Mouse (Mus musculus): ENCODE data around the gene Pgbd1. TPM values are rescaled to one million over a fixed set of nuclear protein-coding genes. Genes with fewer than 3 reads are reported as not detected.

The Pgbd1 gene
- total RNA-seq, 2 experiments from 2014 or later, result 1.3 to 1.7 TPM

DNA sequence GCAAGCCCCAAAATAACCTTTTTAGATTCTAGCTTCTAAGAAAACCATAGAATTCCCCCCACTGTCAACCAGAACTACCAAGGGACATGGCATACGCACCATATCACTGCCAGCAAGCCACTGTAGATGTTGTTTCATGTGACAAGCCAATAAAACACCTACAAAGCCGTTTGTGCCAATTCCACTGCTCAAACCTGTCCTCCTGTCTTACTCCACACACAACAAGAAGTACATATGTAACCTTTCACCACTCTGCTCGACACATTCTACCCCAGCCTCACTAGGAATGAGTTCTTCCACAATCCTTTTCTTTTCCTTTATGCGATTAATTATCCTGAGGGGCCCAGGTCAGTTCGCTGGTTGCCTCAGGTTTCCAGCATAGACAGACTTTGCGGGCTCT lies 45.2 kb downstream of the Pgbd1 start:
- no peak for TF ChIP-seq CTCF (IDR thresholded peaks at IDR 0.05)
- no peak overlapping the region for H3K27ac ChIP-seq
- intact Hi-C loops (cut with DNase I), result no loop called here
- no peak for DNase-seq (ENCODE audit: extremely low spot score in 1 of 2, low spot score in 2 of 2)
- H3K4me3 ChIP-seq, result no peak overlapping the region

- no peak for TF ChIP-seq CTCF (IDR thresholded peaks at IDR 0.05)
- no peak for DNase-seq (ENCODE audit: extremely low spot score in 1 of 2, low spot score in 2 of 2)
- Histone ChIP-seq H3K4me3 (no peak overlapping the region), H3K27ac (no peak overlapping the region)
- intact Hi-C loops (cut with DNase I), result no loop called here
Measured at GRCm38 (mm10) chr13:21395211-21395610, 45.6 kb downstream of the Pgbd1 start.

DNA sequence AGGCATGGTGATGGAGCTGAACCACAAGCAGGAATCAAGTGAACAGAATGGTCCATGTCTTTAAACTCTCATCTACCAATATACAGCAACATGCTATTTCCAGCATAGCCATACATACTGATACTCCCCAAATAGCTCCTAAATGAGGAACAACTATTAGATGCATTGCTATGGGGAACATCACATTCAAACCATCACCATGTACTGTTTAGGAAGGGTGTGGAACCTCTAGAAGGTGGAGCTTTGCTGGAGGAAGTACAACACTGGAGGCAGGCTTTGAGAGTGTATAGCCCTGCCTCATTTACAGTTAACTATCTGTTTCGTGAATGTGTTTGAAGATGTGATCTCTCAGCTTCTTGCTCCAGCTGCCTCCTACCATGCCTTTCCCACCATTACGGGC lies 63.1 kb downstream of the Pgbd1 start:
- H3K27ac ChIP-seq, result no peak overlapping the region
- intact Hi-C loops (cut with DNase I), result no loop called here
- no peak overlapping the region for H3K4me3 ChIP-seq
- TF ChIP-seq CTCF (IDR thresholded peaks at IDR 0.05), result no peak
- DNase-seq (ENCODE audit: extremely low spot score in 1 of 2, low spot score in 2 of 2), result no peak

DNA sequence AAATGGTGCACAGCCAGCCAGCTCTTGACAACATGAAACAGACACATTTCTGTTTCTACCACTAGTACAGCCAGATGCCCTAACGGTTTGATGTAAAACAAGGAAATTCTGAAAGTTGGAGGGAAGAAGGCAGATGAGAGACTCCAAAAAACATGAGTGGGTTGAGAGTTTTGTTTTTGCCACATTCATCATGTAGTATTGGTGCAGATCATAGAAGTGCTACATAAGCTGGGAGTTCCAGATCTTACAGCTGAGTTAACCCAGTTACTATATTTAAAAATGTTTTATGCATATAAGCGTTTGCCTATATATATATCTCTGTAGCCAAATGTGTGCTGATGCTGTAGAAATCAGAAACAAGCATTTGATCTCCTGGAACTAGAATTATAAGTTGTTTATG lies 68.2 kb downstream of the Pgbd1 start:
- Histone ChIP-seq H3K27ac (no peak overlapping the region), H3K4me3 (no peak overlapping the region)
- DNase-seq (ENCODE audit: extremely low spot score in 1 of 2, low spot score in 2 of 2), result no peak
- TF ChIP-seq CTCF (IDR thresholded peaks at IDR 0.05), result no peak
- intact Hi-C loops (cut with DNase I), result no loop called here

Small RNA genes within 50 kb of the gene (microRNA-seq; reads per million reads assigned to microRNA genes)
- gene Mir1896 (0 reads per million in 2 experiments), gene Mir6942 (0 to 1.7 reads per million in 2 experiments)

Other genes with a start within 250 kb of the Pgbd1 start
- gene Gpx5, start 148.3 kb downstream of the Pgbd1 start, total RNA-seq (2021), result not detected
- gene Gpx6, start 128.9 kb downstream of the Pgbd1 start, total RNA-seq (2021), result not detected
- gene Olfr1367, start 94.1 kb downstream of the Pgbd1 start, total RNA-seq (2021), result not detected
- gene Zscan12, start 78.2 kb downstream of the Pgbd1 start, total RNA-seq (2021), result 1 to 10 TPM; 7.0 to 8.2 TPM
- gene Zkscan3, start 38.3 kb downstream of the Pgbd1 start, total RNA-seq (2021), result 10 to 100 TPM; 39.0 to 44.4 TPM
- 10 to 100 TPM; 56.7 to 57.3 TPM for gene Zscan26, start 12.7 kb upstream of the Pgbd1 start, total RNA-seq (2021)
- gene Nkapl, start 27.5 kb upstream of the Pgbd1 start, total RNA-seq (2021), result under 1 TPM; 0.40 to 0.77 TPM
- gene Zkscan4, start 37.8 kb upstream of the Pgbd1 start, total RNA-seq (2021), result 1 to 10 TPM; 4.4 to 6.8 TPM
- gene Gm10065, start 38.4 kb upstream of the Pgbd1 start, total RNA-seq (2021), result not detected
- 10 to 100 TPM; 21.9 to 22.8 TPM for gene AK157302, start 54.2 kb upstream of the Pgbd1 start, total RNA-seq (2021)
- gene Gm11273, start 60.4 kb upstream of the Pgbd1 start, total RNA-seq (2021), result 10 to 100 TPM; 51.7 to 53.8 TPM
- gene Zkscan8, start 90.1 kb upstream of the Pgbd1 start, total RNA-seq (2021), result 10 to 100 TPM; 14.4 to 19.0 TPM
- not detected for gene Olfr1366, start 101.8 kb upstream of the Pgbd1 start, total RNA-seq (2021)
- not detected for gene Olfr1535, start 118.8 kb upstream of the Pgbd1 start, total RNA-seq (2021)
- gene Olfr1364, start 140.7 kb upstream of the Pgbd1 start, total RNA-seq (2021), result not detected
- not detected for gene Olfr1362, start 173.0 kb upstream of the Pgbd1 start, total RNA-seq (2021)
- not detected for gene Olfr11, start 201.5 kb upstream of the Pgbd1 start, total RNA-seq (2021)
- not detected for gene Olfr1361, start 222.3 kb upstream of the Pgbd1 start, total RNA-seq (2021)
- not detected for gene Olfr1360, start 236.3 kb upstream of the Pgbd1 start, total RNA-seq (2021)

All from left cerebral cortex, adult 2 months (tissue).